Mouse (Mus musculus) kidney, adult 2 months (tissue): ENCODE results near the gene Itpr3.

ENCODE experiments used
- CTCF ChIP-seq: fragments of 200-500 bp; conservative IDR thresholded peaks from 2 replicates; pipeline ENCODE4 v1.5.1; 2011; ENCODE audit warnings: low read depth, mild to moderate bottlenecking, control low read depth, low read length, moderate library complexity, mixed read lengths; ENCODE audit not compliant: insufficient read depth, insufficient read length
- POLR2A ChIP-seq: fragments of 200-500 bp; IDR thresholded peaks from one replicate; pipeline ENCODE4 v1.6.1; 2011; ENCODE audit warnings: low read depth, low read length, control low read depth

DNA sequence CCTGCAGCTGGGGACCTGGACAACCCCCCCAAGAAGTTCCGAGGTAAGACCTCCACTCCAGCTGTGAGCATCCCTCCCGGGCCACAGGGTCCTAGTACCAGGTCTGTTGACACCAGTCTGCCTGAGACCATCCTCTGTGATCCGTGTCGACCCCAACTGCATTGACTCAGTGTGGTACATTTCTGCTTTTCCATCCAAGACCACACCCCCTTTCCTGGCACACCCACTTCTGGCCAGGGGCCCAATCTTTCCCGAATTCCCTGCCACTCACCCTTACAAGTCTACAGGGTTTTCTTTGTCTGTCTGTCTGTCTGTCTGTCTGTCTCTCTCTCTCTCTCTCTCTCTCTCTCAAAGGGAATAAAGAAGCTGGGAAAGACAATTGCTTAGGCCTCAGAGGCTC, 16.0 kb downstream of the Itpr3 start:
- no peak for TF ChIP-seq CTCF
- no peak for TF ChIP-seq POLR2A
